Mouse (Mus musculus) neural tube, embryonic 15.5 days (tissue): ENCODE data around the gene Ncoa3. TPM values are rescaled to one million over a fixed set of nuclear protein-coding genes. Genes with fewer than 3 reads are reported as not detected.
"Not testable (repeated sequence)": the region's sequence is repeated elsewhere in the genome, so short reads cannot be mapped to it uniquely, and the experiment has no call there.

Experiments used
- ATAC-seq: fragments of 200-750 bp; cut with Nextera tagmentation; 2 replicates; pipeline ENCODE4 v1.8.0; 2017; ENCODE audit warnings: mild to moderate bottlenecking, moderate TSS enrichment, moderate library complexity; ENCODE audit not compliant: low FRiP score
- H3K27ac ChIP-seq: fragments of 300-500 bp; sonication (generic); replicated peaks from 2 replicates; pipeline ENCODE4 v1.5.1; 2015; ENCODE audit warnings: mild to moderate bottlenecking, inconsistent platforms
- H3K27me3 ChIP-seq: fragments of 300-500 bp; sonication (generic); replicated peaks from 2 replicates; pipeline ENCODE4 v1.6.1; 2015; ENCODE audit warnings: inconsistent platforms
- H3K36me3 ChIP-seq: fragments of 300-500 bp; sonication (generic); 2 replicates; pipeline ENCODE4 v1.6.1; 2015; ENCODE audit warnings: inconsistent platforms
- H3K4me1 ChIP-seq: fragments of 300-500 bp; sonication (generic); 2 replicates; pipeline ENCODE4 v1.6.1; 2015; ENCODE audit warnings: inconsistent platforms
- H3K4me2 ChIP-seq: fragments of 300-500 bp; sonication (generic); 2 replicates; pipeline ENCODE4 v1.6.1; 2015; ENCODE audit warnings: inconsistent platforms, mild to moderate bottlenecking, moderate library complexity
- H3K4me3 ChIP-seq: fragments of 300-500 bp; sonication (generic); replicated peaks from 2 replicates; pipeline ENCODE4 v1.5.1; 2015; ENCODE audit warnings: mild to moderate bottlenecking, inconsistent platforms
- H3K9ac ChIP-seq: fragments of 300-500 bp; sonication (generic); replicated peaks from 2 replicates; pipeline ENCODE4 v1.6.1; 2015; ENCODE audit warnings: mild to moderate bottlenecking, inconsistent platforms
- H3K9me3 ChIP-seq: fragments of 300-500 bp; sonication (generic); replicated peaks from 2 replicates; pipeline ENCODE4 v1.6.1; 2016; ENCODE audit warnings: inconsistent platforms
- WGBS: fragments of 180-500 bp; shearing (Covaris S2); methylation state at CpG from one replicate; pipeline ENCODE4 v1.1.7; 2015; ENCODE audit warnings: mixed read lengths; 5-methylcytosine and 5-hydroxymethylcytosine counted together
- polyA plus RNA-seq: library from polyadenylated mRNA; unstranded; fragments of >200 nt; fragmentation: Nextera tagmentation; extraction: Ambion mirVana; gene quantifications from 2 replicates; pipeline ENCODE4 v1.2.1, GENCODE M21; 2015

The Ncoa3 gene
- polyA plus RNA-seq, 1 experiment from 2014 or later = 13.3 TPM

DNA sequence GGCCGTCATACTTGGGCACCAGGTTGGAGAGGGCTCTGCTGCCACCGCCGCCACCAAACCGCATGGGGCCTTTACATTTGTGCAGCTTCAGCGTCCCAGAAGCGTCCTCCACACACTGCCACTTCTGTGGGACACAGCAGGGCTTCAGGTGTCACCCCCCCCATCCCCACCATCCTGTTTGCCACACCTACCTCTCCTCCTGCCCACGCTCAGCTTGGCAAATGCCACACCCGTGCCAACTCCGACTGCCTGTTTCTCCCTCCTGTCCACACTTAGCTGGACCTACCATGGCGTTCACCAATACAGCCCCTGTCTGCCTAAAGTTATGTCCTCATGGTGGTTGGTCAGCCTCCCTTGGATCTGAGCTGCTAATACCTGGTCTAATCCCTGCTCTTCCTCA, 90.2 kb downstream of the Ncoa3 start:
- Histone ChIP-seq H3K4me1 (peaks cover 5% of the 10 kb centered on the region; the same call in 1 of the 2 replicates), H3K9ac (no peak overlapping the region), H3K4me3 (no peak overlapping the region), H3K4me2 (no peak overlapping the region), H3K36me3 (peaks cover 30% of the 10 kb centered on the region; the same call in 1 of the 2 replicates), H3K27ac (no peak overlapping the region), H3K9me3 (no peaks in the 10 kb centered on the region), H3K27me3 (no peaks in the 10 kb centered on the region)
- ATAC-seq = no peak
- WGBS = 87% methylated on average over 10 of the region's 10 CpGs

DNA sequence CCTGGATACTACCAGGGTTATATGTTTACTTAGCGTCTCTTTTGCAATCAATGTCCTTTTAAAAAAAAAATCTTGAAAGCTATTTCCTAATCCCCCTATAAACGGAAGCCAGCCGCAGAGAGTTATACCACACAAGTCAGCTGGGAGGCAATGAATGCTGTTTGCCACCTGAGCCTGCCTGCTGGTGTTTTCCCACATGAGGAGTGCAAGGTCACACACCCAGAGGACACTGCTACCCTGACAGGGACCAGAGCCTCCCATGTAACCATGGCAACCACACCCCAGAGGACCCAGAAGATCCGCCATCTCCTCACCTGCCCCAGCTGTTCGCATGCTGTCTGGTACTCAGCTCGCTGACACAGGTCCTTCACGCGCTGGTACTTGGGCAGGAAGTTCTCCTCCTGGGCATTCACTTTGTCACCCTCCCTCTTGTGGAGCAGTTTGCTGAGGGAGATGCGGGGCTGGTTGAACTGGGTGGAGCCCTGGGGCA, 91.2 kb downstream of the Ncoa3 start:
- WGBS = 54% methylated on average over 9 of the region's 9 CpGs
- H3K4me3 ChIP-seq = no peak overlapping the region
- H3K4me2 ChIP-seq = no peak overlapping the region
- no peak for ATAC-seq
- H3K9me3 ChIP-seq = no peaks in the 10 kb centered on the region
- H3K27ac ChIP-seq = no peak overlapping the region
- H3K36me3 ChIP-seq = peaks cover 24% of the 10 kb centered on the region; the same call in 1 of the 2 replicates
- no peaks in the 10 kb centered on the region for H3K27me3 ChIP-seq
- no peak overlapping the region for H3K9ac ChIP-seq
- H3K4me1 ChIP-seq = peaks cover 5% of the 10 kb centered on the region; the same call in 1 of the 2 replicates

DNA sequence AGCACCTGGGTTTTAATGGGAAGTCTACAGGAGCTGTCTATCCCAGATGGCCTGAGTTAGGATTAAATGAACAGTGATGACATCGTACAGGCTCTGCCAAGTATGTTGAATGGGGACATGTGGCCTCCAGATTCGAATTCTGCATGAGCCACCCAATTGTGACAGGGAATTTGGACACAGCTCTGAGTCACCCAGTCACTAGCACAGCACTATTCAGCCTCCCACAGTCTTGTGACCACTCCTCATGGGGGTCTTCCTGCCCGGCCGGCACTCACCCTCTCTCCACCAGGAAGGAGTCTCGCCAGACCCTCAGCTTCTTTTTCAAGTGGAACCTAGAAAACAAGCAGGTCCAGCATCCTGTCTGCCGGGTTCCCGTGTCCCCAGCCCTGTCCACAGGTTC, 91.7 kb downstream of the Ncoa3 start:
- peaks cover 24% of the 10 kb centered on the region; the same call in 1 of the 2 replicates for H3K36me3 ChIP-seq
- no peaks in the 10 kb centered on the region for H3K27me3 ChIP-seq
- no peak overlapping the region for H3K4me3 ChIP-seq
- no peak overlapping the region for H3K9ac ChIP-seq
- H3K4me2 ChIP-seq = no peak overlapping the region
- no peak overlapping the region for H3K27ac ChIP-seq
- 87% methylated on average over 7 of the region's 7 CpGs for WGBS
- H3K9me3 ChIP-seq = no peaks in the 10 kb centered on the region
- no peak for ATAC-seq
- peaks cover 5% of the 10 kb centered on the region; the same call in 1 of the 2 replicates for H3K4me1 ChIP-seq

DNA sequence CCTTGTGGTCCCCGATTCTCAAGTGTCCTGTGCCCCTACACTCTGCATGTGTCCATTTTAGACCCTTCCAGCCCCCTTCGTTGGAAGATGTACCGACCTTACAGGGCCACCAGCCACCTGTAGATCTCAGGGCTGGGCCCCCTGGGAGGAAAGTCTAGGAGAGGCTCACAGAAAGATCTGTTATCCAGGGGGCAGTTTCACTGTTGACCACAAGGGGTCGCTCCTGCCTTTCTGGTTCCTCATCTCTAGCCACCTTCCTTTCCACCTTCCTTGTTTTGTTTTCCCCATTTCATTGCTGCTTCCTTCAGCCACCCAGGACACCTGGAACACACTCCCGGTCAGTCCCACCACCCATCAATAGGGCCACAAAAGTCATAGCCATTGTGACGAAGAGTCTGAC, 92.5 kb downstream of the Ncoa3 start:
- H3K27me3 ChIP-seq, H3K4me1 ChIP-seq, H3K4me2 ChIP-seq, H3K27ac ChIP-seq, ATAC-seq, H3K4me3 ChIP-seq, H3K9ac ChIP-seq, H3K9me3 ChIP-seq: not testable (repeated sequence)
- WGBS = 40% methylated on average over 6 of the region's 6 CpGs
- peaks cover 20% of the 10 kb centered on the region; the same call in 1 of the 2 replicates for H3K36me3 ChIP-seq

DNA sequence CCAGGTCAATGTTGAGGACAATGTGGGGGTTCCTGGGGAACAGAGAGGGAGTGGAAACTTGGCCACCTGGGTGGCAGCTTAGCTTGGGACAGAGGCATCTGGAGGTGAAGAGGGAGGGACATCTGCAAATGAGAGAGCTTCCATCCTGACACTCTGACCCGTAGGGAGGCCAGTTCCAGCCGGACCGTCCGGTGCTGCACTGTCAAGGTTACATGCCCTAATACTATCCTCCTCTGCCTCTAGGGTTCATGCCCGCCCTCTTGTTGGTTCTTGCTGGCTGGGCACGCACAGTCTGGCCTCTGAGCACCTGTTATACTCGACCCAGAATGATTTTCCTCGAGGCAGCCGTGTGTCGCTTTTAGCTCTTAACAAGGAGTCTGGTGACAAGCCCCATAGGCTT, 93.3 kb downstream of the Ncoa3 start:
- H3K4me2 ChIP-seq = no peak overlapping the region
- no peak for ATAC-seq
- no peaks in the 10 kb centered on the region for H3K9me3 ChIP-seq
- no peak overlapping the region for H3K27ac ChIP-seq
- H3K4me1 ChIP-seq = peaks cover 5% of the 10 kb centered on the region; the same call in 1 of the 2 replicates
- no peaks in the 10 kb centered on the region for H3K27me3 ChIP-seq
- H3K36me3 ChIP-seq = peaks cover 23% of the 10 kb centered on the region
- H3K4me3 ChIP-seq = no peak overlapping the region
- H3K9ac ChIP-seq = no peak overlapping the region
- WGBS = 90% methylated on average over 10 of the region's 10 CpGs

DNA sequence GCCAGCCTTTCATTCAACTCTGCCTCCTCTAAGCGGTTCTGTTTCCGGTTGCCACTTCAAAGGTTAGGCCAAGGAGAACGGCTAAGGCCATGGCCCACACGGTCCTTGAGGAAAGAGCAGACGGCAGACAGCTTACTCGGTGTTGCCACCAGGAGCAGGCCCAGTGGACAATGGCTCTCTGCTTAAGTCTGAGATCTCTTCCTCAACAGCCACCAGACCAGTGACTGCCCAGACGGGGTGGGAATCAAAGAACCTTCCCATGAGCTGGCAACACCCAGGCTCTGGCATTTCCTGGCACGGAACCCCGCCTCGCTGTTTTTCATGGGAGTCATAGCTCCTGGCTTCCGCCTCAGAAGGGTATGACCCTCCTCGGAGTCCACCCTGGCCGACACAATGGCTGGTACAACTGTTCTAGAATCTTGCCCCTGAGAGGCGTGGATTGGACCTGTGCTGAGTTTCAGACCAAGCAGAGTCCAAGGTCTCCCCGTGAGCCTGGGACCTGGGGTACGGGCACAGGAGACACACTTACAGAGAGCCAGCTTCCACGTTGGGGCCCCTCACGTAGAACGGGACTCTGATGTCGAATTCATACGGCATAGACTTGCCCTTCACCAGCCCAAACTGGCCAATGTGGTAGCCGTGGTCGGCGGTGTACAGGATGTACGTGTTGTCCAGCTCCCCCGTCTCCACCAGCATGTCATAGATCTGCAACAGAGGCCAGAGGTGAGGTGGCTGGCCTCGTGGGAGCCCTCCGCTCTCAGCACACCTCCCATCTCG, 94.2 kb downstream of the Ncoa3 start:
- Histone ChIP-seq H3K4me2 (no peak overlapping the region), H3K4me1 (no peaks in the 10 kb centered on the region), H3K36me3 (peaks cover 32% of the 10 kb centered on the region), H3K27me3 (no peaks in the 10 kb centered on the region), H3K9me3 (no peaks in the 10 kb centered on the region), H3K27ac (no peak overlapping the region), H3K9ac (no peak overlapping the region), H3K4me3 (no peak overlapping the region)
- no peak for ATAC-seq
- WGBS = 92% methylated on average over 29 of the region's 29 CpGs

DNA sequence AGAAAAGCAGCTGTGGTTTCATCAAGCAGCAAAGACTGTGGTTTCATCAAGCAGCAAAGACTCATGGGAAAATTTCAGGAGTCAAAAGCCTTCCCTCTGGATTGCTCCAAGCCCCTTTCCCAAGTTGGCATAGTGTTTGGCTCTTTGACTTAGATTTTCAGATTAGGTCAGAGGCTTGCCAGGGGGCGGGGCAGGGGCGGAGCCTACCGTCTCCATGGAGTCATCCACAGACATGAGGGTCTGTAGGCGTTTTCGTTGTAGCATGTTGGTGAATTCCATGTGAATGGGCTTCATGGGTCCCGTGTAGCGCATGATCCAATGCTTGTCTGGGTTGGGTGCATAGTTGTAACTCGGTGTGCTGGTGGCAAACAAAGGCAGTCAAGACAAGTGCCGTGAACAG, 96.6 kb downstream of the Ncoa3 start:
- peaks cover 55% of the 10 kb centered on the region for H3K36me3 ChIP-seq
- no peaks in the 10 kb centered on the region for H3K9me3 ChIP-seq
- H3K27ac ChIP-seq = no peak overlapping the region
- H3K27me3 ChIP-seq = no peaks in the 10 kb centered on the region
- 84% methylated on average over 9 of the region's 9 CpGs for WGBS
- no peak overlapping the region for H3K4me2 ChIP-seq
- ATAC-seq = no peak
- no peaks in the 10 kb centered on the region for H3K4me1 ChIP-seq
- H3K4me3 ChIP-seq = no peak overlapping the region
- H3K9ac ChIP-seq = no peak overlapping the region

DNA sequence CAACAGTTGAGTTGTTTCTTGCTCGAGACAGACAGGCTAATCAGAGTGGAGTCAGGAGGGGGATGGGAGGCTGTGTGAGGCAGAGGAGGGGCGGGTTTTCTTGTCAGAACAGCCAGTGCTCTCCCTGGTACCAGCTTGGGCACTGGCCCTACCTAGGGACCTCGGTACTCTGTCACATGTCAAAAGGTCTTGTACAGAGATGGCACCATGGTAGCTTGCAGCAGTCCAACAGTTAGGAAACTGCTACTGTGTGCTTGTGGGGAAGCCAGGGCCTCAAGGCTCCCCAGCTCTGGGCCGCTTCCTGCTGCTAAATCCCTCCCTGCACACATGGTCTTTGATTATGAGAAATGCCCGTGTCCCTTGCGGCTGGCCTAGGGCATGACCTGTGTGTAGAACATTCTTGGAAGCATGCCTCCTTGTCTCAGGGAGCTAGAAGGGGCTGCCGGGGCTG, 97.7 kb downstream of the Ncoa3 start:
- WGBS = 66% methylated on average over 7 of the region's 7 CpGs
- ATAC-seq = no peak
- H3K27ac ChIP-seq = no peak overlapping the region

DNA sequence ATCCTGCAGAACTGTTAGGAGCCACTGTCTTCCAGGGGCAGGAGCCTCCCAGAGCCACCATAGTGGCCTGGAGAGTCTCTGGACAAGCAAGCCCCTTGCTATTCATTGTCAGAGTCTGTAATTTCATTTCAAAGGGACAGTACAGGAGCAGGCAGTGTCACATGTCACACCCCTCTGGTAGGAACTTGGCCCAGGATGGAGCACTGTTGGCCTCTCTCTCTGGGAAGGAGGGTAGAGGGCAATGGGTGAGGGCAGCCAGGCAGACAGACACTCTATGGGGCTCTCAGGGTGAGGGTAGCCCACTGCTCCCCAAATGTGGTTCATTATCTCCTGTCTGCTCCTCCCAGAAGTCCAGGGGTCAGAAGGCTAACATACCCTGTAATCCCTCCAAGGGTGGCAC, 99.2 kb downstream of the Ncoa3 start:
- Histone ChIP-seq H3K4me1 (no peaks in the 10 kb centered on the region), H3K36me3 (peaks cover 45% of the 10 kb centered on the region), H3K4me2 (no peak overlapping the region), H3K9me3 (no peaks in the 10 kb centered on the region), H3K27ac (no peak overlapping the region), H3K4me3 (no peak overlapping the region), H3K27me3 (no peaks in the 10 kb centered on the region), H3K9ac (no peak overlapping the region)
- no peak for ATAC-seq

More for the DNA sequence above, 97.7 kb downstream of the Ncoa3 start:
- H3K27me3 ChIP-seq = no peaks in the 10 kb centered on the region
- no peak overlapping the region for H3K4me3 ChIP-seq
- peaks cover 55% of the 10 kb centered on the region for H3K36me3 ChIP-seq
- H3K9ac ChIP-seq = no peak overlapping the region
- no peaks in the 10 kb centered on the region for H3K4me1 ChIP-seq
- no peak overlapping the region for H3K4me2 ChIP-seq
- H3K9me3 ChIP-seq = no peaks in the 10 kb centered on the region

DNA sequence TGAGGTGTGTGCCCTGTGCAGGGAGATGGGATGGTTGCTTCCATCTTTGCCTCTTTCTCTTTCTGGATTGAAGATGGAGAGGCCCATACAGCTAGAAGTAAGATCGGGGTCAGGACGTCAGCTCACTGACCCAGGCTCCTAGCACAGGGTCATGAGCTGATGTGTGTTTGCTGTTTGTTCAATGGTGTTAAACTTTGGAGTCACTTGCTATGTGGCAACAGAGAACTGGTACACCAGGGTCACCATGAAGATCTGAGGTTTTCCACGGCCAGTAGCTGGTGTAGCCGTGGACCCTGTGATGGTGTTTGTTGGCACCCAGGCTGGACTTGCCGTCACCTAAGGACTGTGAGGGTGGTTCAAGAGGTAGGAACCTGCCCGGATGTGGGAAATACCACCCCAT, 100.0 kb downstream of the Ncoa3 start:
- Histone ChIP-seq H3K4me1 (no peaks in the 10 kb centered on the region; the same call in 1 of the 2 replicates), H3K36me3 (peaks cover 38% of the 10 kb centered on the region), H3K27me3 (no peaks in the 10 kb centered on the region), H3K4me2 (no peak overlapping the region), H3K4me3 (no peak overlapping the region), H3K9ac (no peak overlapping the region), H3K27ac (no peak overlapping the region), H3K9me3 (no peaks in the 10 kb centered on the region)
- ATAC-seq = no peak
- whole genome bisulfite sequencing = 94% methylated on average over 6 of the region's 6 CpGs

DNA sequence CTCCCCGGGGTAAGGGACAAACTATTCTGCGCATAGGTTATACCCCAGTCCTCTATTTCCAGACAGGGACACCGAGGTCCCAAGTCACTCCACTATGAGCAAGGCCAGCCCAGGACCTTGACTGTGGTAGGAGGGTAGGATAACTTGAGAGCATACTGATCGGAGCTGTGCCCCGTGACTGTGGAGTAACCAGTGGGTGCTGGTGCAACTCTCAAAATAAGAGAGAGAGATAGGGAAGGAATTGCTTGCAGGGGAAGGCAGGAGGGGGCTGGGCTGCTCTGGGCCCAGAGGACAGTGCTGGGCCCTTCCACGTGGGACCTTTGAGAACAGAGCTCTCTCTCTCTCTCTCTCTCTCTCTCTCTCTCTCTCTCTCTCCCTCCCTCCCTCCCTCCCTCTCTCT, 103.9 kb downstream of the Ncoa3 start:
- H3K9me3 ChIP-seq = no peaks in the 10 kb centered on the region
- WGBS = 83% methylated on average over 6 of the region's 6 CpGs
- no peak overlapping the region for H3K4me2 ChIP-seq
- H3K36me3 ChIP-seq = peaks cover 27% of the 10 kb centered on the region
- H3K27me3 ChIP-seq = no peaks in the 10 kb centered on the region
- H3K4me3 ChIP-seq = no peak overlapping the region
- ATAC-seq = no peak
- H3K9ac ChIP-seq = no peak overlapping the region
- peaks cover 26% of the 10 kb centered on the region for H3K4me1 ChIP-seq
- H3K27ac ChIP-seq = no peak overlapping the region

DNA sequence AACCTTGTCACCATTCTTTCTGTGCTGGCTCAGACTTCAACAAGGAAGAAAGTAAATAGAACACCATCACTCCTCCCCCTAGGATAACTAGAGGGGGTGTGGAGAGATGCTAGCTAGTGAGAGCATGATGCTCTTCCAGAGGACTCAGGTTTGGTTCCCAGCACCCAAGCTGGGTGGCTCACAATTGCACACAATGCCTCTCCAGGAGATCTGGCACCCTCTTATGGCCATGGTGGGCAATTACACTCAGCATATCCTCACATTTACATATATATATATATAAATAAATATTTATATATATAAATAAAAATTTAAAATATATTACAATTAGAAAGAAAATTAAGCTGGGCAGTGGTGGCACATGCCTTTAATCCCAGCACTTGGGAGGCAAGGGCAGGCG, 104.4 kb downstream of the Ncoa3 start:
- no peak overlapping the region for H3K27ac ChIP-seq
- no peak for ATAC-seq
- WGBS = 100% methylated on average over 1 of the region's 1 CpGs
- no peaks in the 10 kb centered on the region for H3K9me3 ChIP-seq
- no peaks in the 10 kb centered on the region for H3K27me3 ChIP-seq
- peaks cover 22% of the 10 kb centered on the region for H3K36me3 ChIP-seq
- H3K9ac ChIP-seq = no peak overlapping the region
- H3K4me1 ChIP-seq = peaks cover 30% of the 10 kb centered on the region
- H3K4me2 ChIP-seq = no peak overlapping the region
- H3K4me3 ChIP-seq = no peak overlapping the region
